8 mouse cellular contexts compared by ENCODE assay signal in the genomic region with DNA sequence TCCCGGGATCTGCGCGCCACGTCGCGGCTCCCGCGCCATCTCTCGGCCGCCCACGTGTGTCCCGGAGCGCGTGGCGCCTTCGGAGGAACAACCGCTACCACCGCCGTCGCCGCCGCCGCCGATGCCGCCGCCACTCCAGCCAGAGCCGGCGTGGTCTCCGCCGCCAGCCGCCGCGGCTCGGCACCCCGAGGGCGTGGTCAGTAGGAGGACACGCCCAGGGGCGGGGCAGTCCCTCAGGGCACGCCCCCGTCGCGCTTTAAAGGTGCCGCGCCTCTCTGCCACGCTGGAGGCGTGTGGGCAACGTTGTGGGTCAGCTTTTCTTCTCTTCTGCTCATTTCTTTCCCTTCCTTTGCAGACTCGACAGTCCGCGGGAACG. TPM values are rescaled to one million over a fixed set of nuclear protein-coding genes. Genes with fewer than 3 reads are reported as not detected.
DNase-seq lines count a peak whose midpoint lies in the region; ATAC-seq and TF ChIP-seq lines count a peak whose summit lies in the region.

A gene (minus strand): TSS at position 152 of the 376 bp plus-strand sequence.

- peak within 1 kb of the TSS; percentile 74 for H3K4me3 ChIP-seq in G1E (ENCODE audit: low read depth, low read length)
- H3K4me3 ChIP-seq in hindbrain, embryonic 10.5 days, result peak within 1 kb of the TSS; percentile 77
- peak within 1 kb of the TSS; percentile 47 for H3K4me3 ChIP-seq in lung, adult 2 months (replicated peaks; ENCODE audit: extremely low read depth, low read depth, low read length)

- WGBS in hindbrain, embryonic 10.5 days, result under 1% methylated on average over 51 of the region's 51 CpGs
- WGBS in lung, adult 2 months, result under 1% methylated on average over 48 of the region's 51 CpGs

- DNase-seq in G1E (ENCODE audit: low spot score), result peak; percentile 82
- peak; percentile 49 for DNase-seq in cerebellum, adult 9-11 months
- peak; percentile 28 to 86 for DNase-seq in frontal cortex, adult 2 months (ENCODE audit: extremely low spot score in 1 of 2, low spot score in 1 of 2)
- DNase-seq in hindbrain, embryonic 10.5 days (ENCODE audit: low spot score), result peak; percentile 89
- peak; percentile 47 to 75 for DNase-seq in layer of hippocampus, adult 8-10 months (ENCODE audit: low spot score in 2 of 2)
- peak; percentile 77 for DNase-seq in lung, adult 2 months
- DNase-seq in testis, postnatal 14 days (ENCODE audit: low spot score), result peak; percentile 84

- H3K27me3 ChIP-seq in G1E (ENCODE audit: insufficient read depth, low read length), result peaks cover 30% of the 10 kb centered on the region
- H3K27me3 ChIP-seq in hindbrain, embryonic 10.5 days (ENCODE audit: insufficient read depth, poor library complexity, severe bottlenecking), result peaks cover 20% of the 10 kb centered on the region

- ATAC-seq in G1E (ENCODE audit: extremely low read depth, insufficient number of reproducible peaks, low FRiP score, poor library complexity, severe bottlenecking), result peak; percentile 71
- peak; percentile 48; the same call in 1 of the 2 replicates for ATAC-seq in neutrophil, adult 5-6 weeks (ENCODE audit: extremely low read depth, insufficient number of reproducible peaks, low FRiP score, poor library complexity, severe bottlenecking)

- peaks cover 26% of the 10 kb centered on the region for H3K4me1 ChIP-seq in G1E (ENCODE audit: insufficient read depth, low read depth, low read length)
- peaks cover 94% of the 10 kb centered on the region for H3K4me1 ChIP-seq in hindbrain, embryonic 10.5 days (replicated peaks)
- no peaks in the 10 kb centered on the region; the same call in 1 of the 2 replicates for H3K4me1 ChIP-seq in lung, adult 2 months (ENCODE audit: control insufficient read depth, insufficient read depth, low read length)

- peaks cover 14% of the 10 kb centered on the region for H3K9me3 ChIP-seq in G1E (replicated peaks)
- peaks cover 2% of the 10 kb centered on the region for H3K9me3 ChIP-seq in hindbrain, embryonic 10.5 days

- TF ChIP-seq POLR2A in lung, adult 2 months (IDR thresholded peaks at IDR 0.05; ENCODE audit: borderline replicate concordance, extremely low read depth, low read depth, low read length), result no peak

- peak within 1 kb of the TSS; percentile 94 for H3K27ac ChIP-seq in hindbrain, embryonic 10.5 days

- no peak for TF ChIP-seq CTCF in G1E (IDR thresholded peaks at IDR 0.05; ENCODE audit: low read depth, low read length)
- no peak for TF ChIP-seq CTCF in lung, adult 2 months (IDR thresholded peaks at IDR 0.05; ENCODE audit: insufficient read depth, low read length)

- H3K36me3 ChIP-seq in G1E (replicated peaks), result peaks cover 29% of the 10 kb centered on the region
- H3K36me3 ChIP-seq in hindbrain, embryonic 10.5 days, result peaks cover 16% of the 10 kb centered on the region

RNA-seq across cellular contexts. Expression of the gene that starts here (rescaled TPM):
- not detected in 2 replicates for total RNA-seq in G1E (2014; fragmentation: Nextera tagmentation)
- total RNA-seq in G1E (2017), result 0.17 TPM in 1 of 2 replicates, not detected in the other
- 0.66 and 0.94 TPM in 2 replicates for polyA plus RNA-seq in G1E (2012)
- polyA plus RNA-seq in frontal cortex, adult 2 months (2012; rRNA removed), result 5.4 and 5.5 TPM in 2 replicates
- 9.8 and 12.1 TPM in 2 replicates for polyA plus RNA-seq in hindbrain, embryonic 10.5 days (2016; fragmentation: Nextera tagmentation; extraction: Ambion mirVana)
- total RNA-seq in layer of hippocampus, adult 8-10 months (2022), result 1 to 10 TPM; 4.7 to 7.4 (median 5.7) TPM
- 0.22 and 0.95 TPM in 2 replicates for polyA plus RNA-seq in lung, adult 2 months (2012; rRNA removed)
- not detected in 2 replicates for total RNA-seq in neutrophil, adult 5-6 weeks (2017)

Comparison
In these comparisons a context has a peak if more than half of its experiments do, and no peak if none do; other contexts are left out.
1. Peak in every context shown above with its lines: DNase-seq, ATAC-seq, H3K4me3 ChIP-seq and H3K27ac ChIP-seq.
2. Peak in DNase-seq, ATAC-seq and H3K4me3 ChIP-seq in G1E; RNA of the gene not detected or under 1 TPM.
3. Peak in DNase-seq and H3K4me3 ChIP-seq in lung, adult 2 months; RNA of the gene not detected or under 1 TPM.
4. Peak in ATAC-seq in neutrophil, adult 5-6 weeks; RNA of the gene not detected or under 1 TPM.